Mouse (Mus musculus) hindbrain, embryonic 15.5 days (tissue): Measurements from ENCODE around the gene Shisal1. TPM values are rescaled to one million over a fixed set of nuclear protein-coding genes. Genes with fewer than 3 reads are reported as not detected.
A peak's percentile ranks its signal among the peaks of the same experiment; 100 is the strongest.

ENCODE experiments used
- ATAC-seq: fragments of 200-750 bp; cut with Nextera tagmentation; 2 replicates; pipeline ENCODE4 v1.8.0; 2017; ENCODE audit warnings: low read depth, moderate number of reproducible peaks, moderate TSS enrichment; ENCODE audit not compliant: low FRiP score
- H3K27ac ChIP-seq: fragments of 300-500 bp; sonication (generic); replicated peaks from 2 replicates; pipeline ENCODE4 v1.5.1; 2015; ENCODE audit warnings: mild to moderate bottlenecking, inconsistent platforms
- H3K27me3 ChIP-seq: fragments of 300-500 bp; sonication (generic); 2 replicates; pipeline ENCODE4 v1.6.1; 2015; ENCODE audit warnings: control low read depth, inconsistent platforms
- H3K36me3 ChIP-seq: fragments of 300-500 bp; sonication (generic); 2 replicates; pipeline ENCODE4 v1.6.1; 2015; ENCODE audit warnings: control low read depth, inconsistent platforms
- H3K4me1 ChIP-seq: fragments of 300-500 bp; sonication (generic); replicated peaks from 2 replicates; pipeline ENCODE4 v1.6.1; 2015; ENCODE audit warnings: control low read depth, inconsistent platforms
- H3K4me2 ChIP-seq: fragments of 300-500 bp; sonication (generic); 2 replicates; pipeline ENCODE4 v1.6.1; 2015; ENCODE audit warnings: moderate library complexity, mild to moderate bottlenecking, inconsistent platforms
- H3K4me3 ChIP-seq: fragments of 300-500 bp; sonication (generic); 2 replicates; pipeline ENCODE4 v1.5.1; 2015; ENCODE audit warnings: mild to moderate bottlenecking, inconsistent platforms
- H3K9ac ChIP-seq: fragments of 300-500 bp; sonication (generic); 2 replicates; pipeline ENCODE4 v1.6.1; 2015; ENCODE audit warnings: inconsistent platforms
- H3K9me3 ChIP-seq: fragments of 300-500 bp; sonication (generic); 2 replicates; pipeline ENCODE4 v1.6.1; 2016; ENCODE audit warnings: control low read depth, inconsistent platforms
- WGBS: fragments of 180-500 bp; shearing (Covaris S2); methylation state at CpG from one replicate; pipeline ENCODE4 v1.1.7; 2015; 5-methylcytosine and 5-hydroxymethylcytosine counted together
- polyA plus RNA-seq: library from polyadenylated mRNA; unstranded; fragments of >200 nt; fragmentation: Nextera tagmentation; extraction: Ambion mirVana; gene quantifications from 2 replicates; pipeline ENCODE4 v1.2.1, GENCODE M21; 2015

The Shisal1 gene
- polyA plus RNA-seq, 1 experiment from 2014 or later, result 14.1 TPM

DNA sequence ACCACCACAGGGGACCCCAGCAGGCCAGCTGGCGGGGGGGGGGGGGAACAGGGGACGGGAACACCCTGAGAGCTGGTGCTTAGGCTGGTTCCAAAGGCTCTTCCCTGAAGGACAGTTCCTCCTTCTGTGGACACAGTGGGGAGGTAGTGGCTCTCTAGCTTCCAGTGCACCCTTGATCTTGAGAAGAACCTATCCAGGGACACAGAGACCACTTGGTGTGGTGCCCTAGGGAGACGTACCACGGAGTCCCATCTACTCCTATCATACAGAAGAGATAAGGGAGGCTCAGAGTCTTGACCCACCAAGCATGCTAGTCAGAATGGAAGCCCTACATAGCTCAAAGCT lies 28.7 kb downstream of the Shisal1 start:
- Histone ChIP-seq H3K4me3 (no peak overlapping the region), H3K9ac (no peak overlapping the region), H3K4me1 (peaks cover 33% of the 10 kb centered on the region), H3K27me3 (no peaks in the 10 kb centered on the region), H3K9me3 (no peaks in the 10 kb centered on the region), H3K36me3 (no peaks in the 10 kb centered on the region), H3K27ac (peak overlapping the region; percentile 67), H3K4me2 (no peak overlapping the region)
- no peak for ATAC-seq
- WGBS, result 40% methylated on average over 4 of the region's 4 CpGs

- no peak overlapping the region for H3K4me2 ChIP-seq
- no peaks in the 10 kb centered on the region for H3K27me3 ChIP-seq
- no peaks in the 10 kb centered on the region for H3K9me3 ChIP-seq
- H3K4me3 ChIP-seq, result no peak overlapping the region
- no peak overlapping the region for H3K9ac ChIP-seq
- 10% methylated on average over 13 of the region's 13 CpGs for WGBS
- H3K4me1 ChIP-seq, result peaks cover 37% of the 10 kb centered on the region
- peak overlapping the region; percentile 74 for H3K27ac ChIP-seq
- peak; percentile 71 for ATAC-seq
- H3K36me3 ChIP-seq, result no peaks in the 10 kb centered on the region
Observed at GRCm38 (mm10) chr15:84417592-84418265, 29.2 kb downstream of the Shisal1 start.

GRCm38 (mm10) chr15:84417017-84417416 lies 29.9 kb downstream of the Shisal1 start:
- no peaks in the 10 kb centered on the region for H3K9me3 ChIP-seq
- no peak overlapping the region for H3K9ac ChIP-seq
- WGBS, result 16% methylated on average over 14 of the region's 14 CpGs
- H3K36me3 ChIP-seq, result no peaks in the 10 kb centered on the region
- ATAC-seq, result no peak
- H3K4me3 ChIP-seq, result no peak overlapping the region
- H3K4me1 ChIP-seq, result peaks cover 44% of the 10 kb centered on the region
- no peaks in the 10 kb centered on the region for H3K27me3 ChIP-seq
- no peak overlapping the region for H3K4me2 ChIP-seq
- H3K27ac ChIP-seq, result peak overlapping the region; percentile 74; the same call in 1 of the 2 replicates

GRCm38 (mm10) chr15:84414040-84414848 lies 32.7 kb downstream of the Shisal1 start:
- H3K4me2 ChIP-seq, result no peak overlapping the region
- H3K4me1 ChIP-seq, result peaks cover 52% of the 10 kb centered on the region
- H3K4me3 ChIP-seq, result no peak overlapping the region
- H3K9ac ChIP-seq, result no peak overlapping the region
- peak; percentile 58 for ATAC-seq
- no peaks in the 10 kb centered on the region for H3K9me3 ChIP-seq
- no peaks in the 10 kb centered on the region for H3K27me3 ChIP-seq
- H3K27ac ChIP-seq, result peak overlapping the region; percentile 41
- H3K36me3 ChIP-seq, result no peaks in the 10 kb centered on the region
- WGBS, result 19% methylated on average over 9 of the region's 9 CpGs

GRCm38 (mm10) chr15:84412409-84412808 lies 34.5 kb downstream of the Shisal1 start:
- Histone ChIP-seq H3K9me3 (no peaks in the 10 kb centered on the region), H3K4me3 (no peak overlapping the region), H3K27ac (no peak overlapping the region), H3K27me3 (no peaks in the 10 kb centered on the region), H3K4me2 (no peak overlapping the region), H3K4me1 (peaks cover 48% of the 10 kb centered on the region), H3K36me3 (no peaks in the 10 kb centered on the region), H3K9ac (no peak overlapping the region)
- ATAC-seq, result no peak
- WGBS, result 21% methylated on average over 6 of the region's 6 CpGs

- H3K4me1 ChIP-seq, result peaks cover 41% of the 10 kb centered on the region
- WGBS, result 42% methylated on average over 8 of the region's 8 CpGs
- no peak for ATAC-seq
- 0 out of 2 replicates have a peak, but pooled peaks cover 4% of the 10 kb centered on the region for H3K36me3 ChIP-seq
- H3K27ac ChIP-seq, result no peak overlapping the region
- H3K9me3 ChIP-seq, result no peaks in the 10 kb centered on the region
- H3K9ac ChIP-seq, result 0 out of 2 replicates have a peak overlapping the region, but pooled peaks have one; percentile 4
- no peak overlapping the region for H3K4me2 ChIP-seq
- no peaks in the 10 kb centered on the region for H3K27me3 ChIP-seq
- H3K4me3 ChIP-seq, result no peak overlapping the region
Observed at GRCm38 (mm10) chr15:84410052-84410451, 36.8 kb downstream of the Shisal1 start.

GRCm38 (mm10) chr15:84408576-84408975 lies 38.3 kb downstream of the Shisal1 start:
- Histone ChIP-seq H3K4me3 (no peak overlapping the region), H3K36me3 (0 out of 2 replicates have a peak, but pooled peaks cover 4% of the 10 kb centered on the region), H3K27ac (no peak overlapping the region), H3K4me1 (peaks cover 36% of the 10 kb centered on the region), H3K4me2 (no peak overlapping the region), H3K9ac (no peak overlapping the region), H3K9me3 (no peaks in the 10 kb centered on the region), H3K27me3 (no peaks in the 10 kb centered on the region)
- peak; percentile 21; the same call in 1 of the 2 replicates for ATAC-seq
- 27% methylated on average over 3 of the region's 3 CpGs for WGBS

DNA sequence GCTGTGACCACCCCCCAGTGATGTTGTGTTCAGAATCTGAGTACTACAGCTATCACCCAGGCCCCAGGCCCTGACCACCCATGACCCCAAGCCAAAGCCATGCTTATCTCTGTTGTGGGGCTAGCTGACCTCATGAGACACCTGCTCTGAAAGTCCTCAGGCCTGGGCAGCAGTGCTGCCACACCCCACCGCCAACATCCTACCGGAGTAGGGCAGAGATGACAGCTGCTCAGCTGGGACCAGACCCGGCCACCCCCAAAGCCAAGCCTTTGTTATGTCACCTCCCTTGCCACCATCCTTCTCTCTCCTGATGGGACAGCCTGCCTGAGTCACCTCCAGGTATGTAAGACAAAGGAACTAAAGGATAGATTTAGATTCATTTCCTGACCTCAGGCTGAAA lies 41.1 kb downstream of the Shisal1 start:
- H3K9me3 ChIP-seq, result no peaks in the 10 kb centered on the region
- 0 out of 2 replicates have a peak, but pooled peaks cover 4% of the 10 kb centered on the region for H3K36me3 ChIP-seq
- peaks cover 27% of the 10 kb centered on the region for H3K4me1 ChIP-seq
- no peak overlapping the region for H3K9ac ChIP-seq
- no peak overlapping the region for H3K4me2 ChIP-seq
- ATAC-seq, result no peak
- 89% methylated on average over 3 of the region's 3 CpGs for WGBS
- no peak overlapping the region for H3K4me3 ChIP-seq
- no peaks in the 10 kb centered on the region for H3K27me3 ChIP-seq
- no peak overlapping the region for H3K27ac ChIP-seq

DNA sequence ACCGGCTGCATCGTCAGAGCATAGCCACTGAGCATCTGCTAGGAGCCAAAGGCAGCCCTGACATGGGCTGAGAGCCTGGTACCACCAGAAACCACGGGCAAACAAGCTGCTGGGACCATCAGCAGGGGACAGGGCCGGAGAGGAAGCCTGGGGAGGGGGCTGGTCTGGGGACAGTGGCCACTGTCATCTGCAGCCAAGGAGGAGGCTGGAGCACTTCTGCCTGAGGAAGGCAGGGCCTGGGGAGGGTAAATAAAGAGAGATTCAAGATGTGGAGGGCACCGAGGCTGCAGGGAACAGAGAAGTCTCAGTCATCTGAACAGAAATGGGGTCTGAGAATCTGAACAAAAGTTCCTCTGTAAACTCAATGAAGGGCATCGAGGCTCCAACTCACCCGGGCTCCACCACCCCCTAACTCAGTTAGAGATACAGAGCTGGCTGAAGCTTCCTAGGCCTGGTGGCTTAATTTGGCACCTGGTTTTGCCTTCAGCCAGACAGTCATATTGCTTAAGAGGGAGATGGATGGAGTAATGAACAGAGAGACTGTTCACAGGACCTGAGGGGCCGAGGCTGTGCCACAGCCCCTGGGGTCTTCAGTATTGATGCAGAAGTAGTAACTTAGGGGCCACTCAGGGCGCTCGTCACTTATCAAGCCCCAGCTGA lies 43.3 kb downstream of the Shisal1 start:
- no peak overlapping the region for H3K27ac ChIP-seq
- no peak overlapping the region for H3K9ac ChIP-seq
- no peak overlapping the region for H3K4me3 ChIP-seq
- 0 out of 2 replicates have a peak, but pooled peaks cover 4% of the 10 kb centered on the region for H3K36me3 ChIP-seq
- no peaks in the 10 kb centered on the region for H3K9me3 ChIP-seq
- no peak overlapping the region for H3K4me2 ChIP-seq
- H3K27me3 ChIP-seq, result no peaks in the 10 kb centered on the region
- H3K4me1 ChIP-seq, result peaks cover 19% of the 10 kb centered on the region
- 71% methylated on average over 10 of the region's 10 CpGs for WGBS
- no peak for ATAC-seq

- H3K4me2 ChIP-seq, result no peak overlapping the region
- ATAC-seq, result no peak
- WGBS, result 93% methylated on average over 4 of the region's 4 CpGs
- H3K4me3 ChIP-seq, result no peak overlapping the region
- H3K27me3 ChIP-seq, result no peaks in the 10 kb centered on the region
- no peaks in the 10 kb centered on the region for H3K9me3 ChIP-seq
- peaks cover 30% of the 10 kb centered on the region for H3K4me1 ChIP-seq
- H3K36me3 ChIP-seq, result no peaks in the 10 kb centered on the region
- no peak overlapping the region for H3K9ac ChIP-seq
- no peak overlapping the region for H3K27ac ChIP-seq
Observed at GRCm38 (mm10) chr15:84398617-84399016, 48.3 kb downstream of the Shisal1 start.

DNA sequence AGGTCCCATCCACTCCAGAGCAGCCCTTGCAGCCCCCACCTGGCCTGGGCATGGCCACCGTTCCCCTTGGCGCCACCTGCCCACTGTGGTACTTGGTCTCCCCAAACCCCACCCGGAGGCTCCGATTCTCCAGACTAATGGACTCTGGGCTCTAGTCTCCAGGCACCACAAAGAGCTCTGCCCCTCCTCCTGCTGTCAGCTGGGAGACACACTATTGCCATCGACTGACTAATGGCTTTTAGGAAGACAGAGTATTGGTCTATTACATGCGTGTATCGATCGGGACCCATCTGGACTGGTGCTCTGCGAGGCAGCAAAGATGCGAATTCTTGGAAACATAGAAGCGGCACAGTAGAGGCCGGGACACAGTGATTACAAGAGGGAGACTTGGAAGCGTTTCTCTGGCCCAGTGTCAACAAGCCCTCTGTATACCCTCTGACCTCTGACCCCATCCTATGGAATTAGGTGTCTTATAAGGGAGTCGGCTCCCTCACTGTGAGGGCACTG lies 49.2 kb downstream of the Shisal1 start:
- Histone ChIP-seq H3K36me3 (no peaks in the 10 kb centered on the region), H3K27ac (0 out of 2 replicates have a peak overlapping the region, but pooled peaks have one; percentile 31), H3K9me3 (no peaks in the 10 kb centered on the region), H3K4me3 (no peak overlapping the region), H3K4me2 (no peak overlapping the region), H3K9ac (no peak overlapping the region), H3K4me1 (peaks cover 30% of the 10 kb centered on the region), H3K27me3 (no peaks in the 10 kb centered on the region)
- WGBS, result 47% methylated on average over 14 of the region's 14 CpGs
- no peak; the same call in 1 of the 2 replicates for ATAC-seq
